Mouse (Mus musculus) liver, embryonic 11.5 days (tissue): ENCODE measurements around the gene Ppp3ca. TPM values are rescaled to one million over a fixed set of nuclear protein-coding genes. Genes with fewer than 3 reads are reported as not detected.

Source experiments
- ATAC-seq: fragments of 200-750 bp; cut with Nextera tagmentation; replicated peaks from 2 replicates; pipeline ENCODE4 v1.8.0; 2017; ENCODE audit warnings: moderate number of reproducible peaks, mild to moderate bottlenecking, moderate TSS enrichment, moderate library complexity; ENCODE audit not compliant: low FRiP score
- DNase-seq: peaks from one replicate; pipeline ENCODE4 v3.0.0-alpha.2; 2017; ENCODE audit warnings: low spot score
- H3K27ac ChIP-seq: fragments of 300-500 bp; sonication (generic); 2 replicates; pipeline ENCODE4 v1.5.1; 2014; ENCODE audit warnings: mild to moderate bottlenecking, low read depth, low read length, control low read depth
- H3K27me3 ChIP-seq: fragments of 300-500 bp; sonication (generic); replicated peaks from 2 replicates; pipeline ENCODE4 v1.6.1; 2014; ENCODE audit warnings: low read length, mixed read lengths; ENCODE audit not compliant: control insufficient read depth, insufficient read depth
- H3K36me3 ChIP-seq: fragments of 300-500 bp; sonication (generic); 2 replicates; pipeline ENCODE4 v1.6.1; 2014; ENCODE audit warnings: mild to moderate bottlenecking, low read length, moderate library complexity, mixed read lengths; ENCODE audit not compliant: control insufficient read depth, insufficient read depth
- H3K4me1 ChIP-seq: fragments of 300-500 bp; sonication (generic); replicated peaks from 2 replicates; pipeline ENCODE4 v1.6.1; 2014; ENCODE audit warnings: low read length, mixed read lengths; ENCODE audit not compliant: control insufficient read depth, insufficient read depth
- H3K4me2 ChIP-seq: fragments of 300-500 bp; sonication (generic); 2 replicates; pipeline ENCODE4 v1.6.1; 2014; ENCODE audit warnings: mild to moderate bottlenecking, control low read depth, moderate library complexity
- H3K4me3 ChIP-seq: fragments of 300-500 bp; sonication (generic); 2 replicates; pipeline ENCODE4 v1.5.1; 2014; ENCODE audit warnings: low read depth, low read length, control low read depth
- H3K9ac ChIP-seq: fragments of 300-500 bp; sonication (generic); 2 replicates; pipeline ENCODE4 v1.6.1; 2014; ENCODE audit warnings: low read depth, low read length, control low read depth
- H3K9me3 ChIP-seq: fragments of 300-500 bp; sonication (generic); 2 replicates; pipeline ENCODE4 v1.6.1; 2016; ENCODE audit warnings: low read length, inconsistent platforms, mixed read lengths; ENCODE audit not compliant: control insufficient read depth
- WGBS: fragments of 180-500 bp; shearing (Covaris S2); extraction: QIAGEN DNeasy Blood & Tissue Kit; methylation state at CpG from one replicate; pipeline ENCODE4 v1.1.7; 2014; 5-methylcytosine and 5-hydroxymethylcytosine counted together
- polyA plus RNA-seq: library from polyadenylated mRNA; unstranded; fragments of >200 nt; fragmentation: Nextera tagmentation; extraction: Ambion mirVana; gene quantifications from 2 replicates; pipeline ENCODE4 v1.2.1, GENCODE M21; 2014

The Ppp3ca gene
- polyA plus RNA-seq, 1 experiment from 2014 or later, result 30.7 TPM

- Histone ChIP-seq H3K36me3 (no peaks in the 10 kb centered on the region), H3K4me3 (no peak overlapping the region), H3K9ac (no peak overlapping the region), H3K4me1 (no peaks in the 10 kb centered on the region), H3K9me3 (no peaks in the 10 kb centered on the region), H3K27me3 (no peaks in the 10 kb centered on the region), H3K4me2 (no peak overlapping the region), H3K27ac (no peak overlapping the region)
- ATAC-seq, result no peak
- WGBS, result 83% methylated on average over 4 of the region's 4 CpGs
- no peak for DNase-seq
These were observed 195.4 kb downstream of the Ppp3ca start for GRCm38 (mm10) chr3:136865176-136865859.

GRCm38 (mm10) chr3:136866095-136866494 lies 196.2 kb downstream of the Ppp3ca start:
- H3K9me3 ChIP-seq, result no peaks in the 10 kb centered on the region
- 95% methylated on average over 3 of the region's 3 CpGs for WGBS
- no peak overlapping the region for H3K27ac ChIP-seq
- no peak overlapping the region for H3K9ac ChIP-seq
- ATAC-seq, result no peak
- H3K4me2 ChIP-seq, result no peak overlapping the region
- no peaks in the 10 kb centered on the region for H3K4me1 ChIP-seq
- no peak overlapping the region for H3K4me3 ChIP-seq
- no peak for DNase-seq
- no peaks in the 10 kb centered on the region for H3K36me3 ChIP-seq
- H3K27me3 ChIP-seq, result no peaks in the 10 kb centered on the region

- Histone ChIP-seq H3K27me3 (no peaks in the 10 kb centered on the region), H3K4me2 (no peak overlapping the region), H3K9me3 (no peaks in the 10 kb centered on the region), H3K4me1 (peaks cover under 1% of the 10 kb centered on the region; the same call in 1 of the 2 replicates), H3K9ac (no peak overlapping the region), H3K27ac (no peak overlapping the region), H3K4me3 (no peak overlapping the region), H3K36me3 (no peaks in the 10 kb centered on the region)
- ATAC-seq, result no peak
- DNase-seq, result no peak
- 69% methylated on average over 3 of the region's 3 CpGs for WGBS
These were observed 196.6 kb downstream of the Ppp3ca start for GRCm38 (mm10) chr3:136866571-136866970.

- Histone ChIP-seq H3K4me1 (peaks cover 3% of the 10 kb centered on the region; the same call in 1 of the 2 replicates), H3K36me3 (no peaks in the 10 kb centered on the region), H3K9me3 (no peaks in the 10 kb centered on the region), H3K4me3 (no peak overlapping the region), H3K9ac (no peak overlapping the region), H3K4me2 (no peak overlapping the region), H3K27ac (no peak overlapping the region), H3K27me3 (no peaks in the 10 kb centered on the region)
- DNase-seq (no peak), ATAC-seq (no peak)
- 84% methylated on average over 2 of the region's 2 CpGs for WGBS
These were observed 197.4 kb downstream of the Ppp3ca start for GRCm38 (mm10) chr3:136867366-136867765.

GRCm38 (mm10) chr3:136871772-136872532 lies 202.0 kb downstream of the Ppp3ca start:
- 79% methylated on average over 14 of the region's 14 CpGs for WGBS
- DNase-seq, result no peak
- H3K4me1 ChIP-seq, result peaks cover 3% of the 10 kb centered on the region; the same call in 1 of the 2 replicates
- no peaks in the 10 kb centered on the region for H3K27me3 ChIP-seq
- no peaks in the 10 kb centered on the region for H3K9me3 ChIP-seq
- no peaks in the 10 kb centered on the region for H3K36me3 ChIP-seq
- H3K4me2 ChIP-seq, result no peak overlapping the region
- no peak for ATAC-seq
- H3K27ac ChIP-seq, result no peak overlapping the region
- no peak overlapping the region for H3K9ac ChIP-seq
- no peak overlapping the region for H3K4me3 ChIP-seq

- Histone ChIP-seq H3K27me3 (no peaks in the 10 kb centered on the region), H3K27ac (no peak overlapping the region), H3K36me3 (no peaks in the 10 kb centered on the region), H3K4me1 (peaks cover 3% of the 10 kb centered on the region; the same call in 1 of the 2 replicates), H3K4me3 (no peak overlapping the region), H3K9ac (no peak overlapping the region), H3K4me2 (no peak overlapping the region), H3K9me3 (no peaks in the 10 kb centered on the region)
- DNase-seq (no peak), ATAC-seq (no peak)
- 75% methylated on average over 8 of the region's 8 CpGs for WGBS
These were observed 202.7 kb downstream of the Ppp3ca start for GRCm38 (mm10) chr3:136872533-136873095.

- H3K4me2 ChIP-seq, result no peak overlapping the region
- H3K4me3 ChIP-seq, result no peak overlapping the region
These were observed 204.0 kb downstream of the Ppp3ca start for GRCm38 (mm10) chr3:136873809-136874449.

GRCm38 (mm10) chr3:136874566-136874965 lies 204.6 kb downstream of the Ppp3ca start:
- no peak overlapping the region for H3K4me2 ChIP-seq
- DNase-seq, result no peak
- H3K4me1 ChIP-seq, result peaks cover 3% of the 10 kb centered on the region; the same call in 1 of the 2 replicates
- no peak for ATAC-seq
- no peaks in the 10 kb centered on the region for H3K27me3 ChIP-seq
- no peaks in the 10 kb centered on the region for H3K9me3 ChIP-seq
- no peak overlapping the region for H3K27ac ChIP-seq
- H3K9ac ChIP-seq, result no peak overlapping the region
- H3K36me3 ChIP-seq, result no peaks in the 10 kb centered on the region
- H3K4me3 ChIP-seq, result no peak overlapping the region
- 83% methylated on average over 5 of the region's 5 CpGs for WGBS

More at GRCm38 (mm10) chr3:136873809-136874449, 204.0 kb downstream of the Ppp3ca start:
- Histone ChIP-seq H3K9me3 (no peaks in the 10 kb centered on the region), H3K36me3 (no peaks in the 10 kb centered on the region), H3K4me1 (peaks cover 3% of the 10 kb centered on the region; the same call in 1 of the 2 replicates), H3K27me3 (no peaks in the 10 kb centered on the region), H3K9ac (no peak overlapping the region), H3K27ac (no peak overlapping the region)
- DNase-seq (no peak), ATAC-seq (no peak)
- WGBS, result 86% methylated on average over 7 of the region's 7 CpGs
